Mouse (Mus musculus): ENCODE data around the gene Stab1.

- peak; percentile 93 for TF ChIP-seq POLR2A (IDR thresholded peaks at IDR 0.05; ENCODE audit: low read depth, low read length)
- peak; percentile 53 for TF ChIP-seq CTCF (conservative IDR thresholded peaks at IDR 0.05; ENCODE audit: insufficient read depth, insufficient read length, low read depth, low read length)
Observed at GRCm38 (mm10) chr14:31128826-31129219, 39.6 kb downstream of the Stab1 start, which contains the start of gene Smim4.
